ENCODE assay signal across 8 mouse cellular contexts in genomic region chr6:81987010-81987409, GRCm38 (mm10). TPM values are rescaled to one million over a fixed set of nuclear protein-coding genes. Genes with fewer than 3 reads are reported as not detected.
DNase-seq lines count a peak whose midpoint lies in the region; ATAC-seq lines count a peak whose summit lies in the region.

No protein-coding gene starts in this region.

- peak; percentile 92 for DNase-seq in NIH3T3 (ENCODE audit: low read depth)
- peak; percentile 52 for DNase-seq in cerebellum, adult 8-10 months
- peak; percentile 77 to 80 for DNase-seq in frontal cortex, postnatal 10 days (ENCODE audit: low spot score in 2 of 2)
- peak; percentile 87 for DNase-seq in hindbrain, embryonic 14.5 days (ENCODE audit: low spot score)
- peak; percentile 85 to 88 for DNase-seq in layer of hippocampus, postnatal 14 days (ENCODE audit: low spot score in 2 of 2)
- peak; percentile 90 for DNase-seq in lung, postnatal 25 days (ENCODE audit: low spot score)
- peak; percentile 91 for DNase-seq in retina, postnatal 1 day
- peak; percentile 57 for DNase-seq in thymus, postnatal 25 days

- no peaks in the 10 kb centered on the region for H3K27me3 ChIP-seq in hindbrain, embryonic 14.5 days (ENCODE audit: control insufficient read depth, insufficient read depth, low read length)

- H3K4me3 ChIP-seq in hindbrain, embryonic 14.5 days (replicated peaks; ENCODE audit: low read length): no peak overlapping the region

- no peak overlapping the region for H3K27ac ChIP-seq in hindbrain, embryonic 14.5 days

- no peaks in the 10 kb centered on the region for H3K36me3 ChIP-seq in hindbrain, embryonic 14.5 days (replicated peaks; ENCODE audit: control insufficient read depth, insufficient read depth)

- ATAC-seq in hindbrain, embryonic 14.5 days (ENCODE audit: low FRiP score): peak; percentile 66; the same call in 1 of the 2 replicates

- no peak overlapping the region for H3K9ac ChIP-seq in hindbrain, embryonic 14.5 days

- WGBS in hindbrain, embryonic 14.5 days: 1% methylated on average over 9 of the region's 9 CpGs

- H3K4me2 ChIP-seq in hindbrain, embryonic 14.5 days (replicated peaks): no peak overlapping the region

- no peaks in the 10 kb centered on the region for H3K9me3 ChIP-seq in hindbrain, embryonic 14.5 days (ENCODE audit: control insufficient read depth, low read length)

- no peaks in the 10 kb centered on the region; the same call in 1 of the 2 replicates for H3K4me1 ChIP-seq in hindbrain, embryonic 14.5 days (replicated peaks; ENCODE audit: control insufficient read depth, insufficient read depth, low read length)

RNA-seq across cellular contexts. Expression of gene Mrpl19, which starts 21.3 kb away (rescaled TPM):
- polyA plus RNA-seq in hindbrain, embryonic 14.5 days (2014; fragmentation: Nextera tagmentation; extraction: Ambion mirVana): 41.7 and 41.8 TPM in 2 replicates
- 10 to 100 TPM; 27.9 to 37.3 TPM for total RNA-seq in layer of hippocampus, postnatal 14 days (2021)

RNA-seq across cellular contexts. Expression of gene Eva1a, which starts 53.8 kb away (rescaled TPM):
- 0.64 and 0.80 TPM in 2 replicates for polyA plus RNA-seq in hindbrain, embryonic 14.5 days (2014; fragmentation: Nextera tagmentation; extraction: Ambion mirVana)
- total RNA-seq in layer of hippocampus, postnatal 14 days (2021): 10 to 100 TPM; 16.2 to 17.9 TPM
